Comparison of ENCODE assay signal across 9 mouse cellular contexts in genomic region chr16:16896015-16896381, GRCm38 (mm10). TPM values are rescaled to one million over a fixed set of nuclear protein-coding genes. Genes with fewer than 3 reads are reported as not detected.
DNase-seq lines count a peak whose midpoint lies in the region; ATAC-seq and TF ChIP-seq lines count a peak whose summit lies in the region.
"Had no signal": no experiment of that assay in that cellular context is flagged by ENCODE, and none has a peak within 500 bp of the region (broad histone marks: within the 10 kb centered on the region; RNA-seq: fewer than 3 reads in every experiment).

No protein-coding gene starts in this region.

- TF ChIP-seq POLR2A in heart, adult 2 months (IDR thresholded peaks at IDR 0.05; ENCODE audit: insufficient read depth, low read depth, low read length): no peak
- TF ChIP-seq POLR2A in CH12.LX (IDR thresholded peaks at IDR 0.05; ENCODE audit: low read depth, low read length): no peak

- DNase-seq in heart, adult 2 months: no peak
- DNase-seq in heart, postnatal 36 days: no peak
- DNase-seq in CH12.LX (ENCODE audit: extremely low read depth): peak; percentile 88
- DNase-seq in forebrain, postnatal 0 days: no peak
- no peak for DNase-seq in right cerebral cortex, postnatal 10 days (ENCODE audit: low spot score in 2 of 2)
- no peak for DNase-seq in testis, postnatal 10 days (ENCODE audit: low spot score)

- H3K4me1 ChIP-seq in heart, adult 2 months (ENCODE audit: control insufficient read depth, insufficient read depth, low read length): peaks cover 4% of the 10 kb centered on the region
- peaks cover 9 to 43% of the 10 kb centered on the region in 2 experiments for H3K4me1 ChIP-seq in CH12.LX (ENCODE audit: control insufficient read depth in 1 of 2, insufficient read depth in 2 of 2)
- H3K4me1 ChIP-seq in forebrain, postnatal 0 days (ENCODE audit: insufficient read depth): peaks cover 13% of the 10 kb centered on the region; the same call in 1 of the 2 replicates

- no peaks in the 10 kb centered on the region for H3K9me3 ChIP-seq in CH12.LX (replicated peaks; ENCODE audit: low read length)
- no peaks in the 10 kb centered on the region for H3K9me3 ChIP-seq in forebrain, postnatal 0 days (ENCODE audit: low read length)

- no peak for TF ChIP-seq RAD21 in CH12.LX (IDR thresholded peaks at IDR 0.05; ENCODE audit: low read depth, low read length)

- H3K79me2 ChIP-seq in heart, adult 2 months (replicated peaks; ENCODE audit: control insufficient read depth, insufficient read depth, low read length): no peaks in the 10 kb centered on the region; the same call in 1 of the 2 replicates
- H3K79me2 ChIP-seq in CH12.LX (replicated peaks; ENCODE audit: control insufficient read depth, extremely low read depth, insufficient read depth, poor library complexity, severe bottlenecking): no peaks in the 10 kb centered on the region

- no peaks in the 10 kb centered on the region for H3K27me3 ChIP-seq in heart, adult 2 months (ENCODE audit: control insufficient read depth, insufficient read depth, low read length)
- H3K27me3 ChIP-seq in CH12.LX (replicated peaks): no peaks in the 10 kb centered on the region
- H3K27me3 ChIP-seq in forebrain, postnatal 0 days (ENCODE audit: insufficient read depth, low read length): no peaks in the 10 kb centered on the region

- in situ Hi-C loops in CH12.LX (cut with MboI; ENCODE audit: low pct_ligation_motif_present, low pct_unique_long_range_greater_than_20kb, low sequenced_read_pairs): loop anchor here (5.0 kb wide), 1 partner anchor 34 kb away; the partner anchor contains the start of gene Igll1

- no peak overlapping the region; the same call in 1 of the 2 replicates for H3K4me3 ChIP-seq in heart, adult 2 months
- peak overlapping the region in 1 of 3 experiments; percentile 69 for H3K4me3 ChIP-seq in CH12.LX (replicated peaks in 1 of 3; ENCODE audit: low read depth in 2 of 3, low read length in 2 of 3, poor library complexity in 1 of 3)
- peak overlapping the region; percentile 68; the same call in 1 of the 2 replicates for H3K4me3 ChIP-seq in forebrain, postnatal 0 days (ENCODE audit: low read depth, low read length)

- WGBS in heart, adult 2 months: 19% methylated on average over 4 of the region's 4 CpGs
- 20% methylated on average over 4 of the region's 4 CpGs for WGBS in forebrain, postnatal 0 days

- H3K9ac ChIP-seq in heart, adult 2 months (ENCODE audit: low read depth, low read length): no peak overlapping the region
- H3K9ac ChIP-seq in CH12.LX (ENCODE audit: insufficient read depth, low read depth): no peak overlapping the region
- H3K9ac ChIP-seq in forebrain, postnatal 0 days: peak overlapping the region; percentile 77; the same call in 1 of the 2 replicates

- peak overlapping the region; percentile 87; the same call in 1 of the 2 replicates for H3K27ac ChIP-seq in heart, adult 2 months
- H3K27ac ChIP-seq in CH12.LX (ENCODE audit: insufficient read depth, low read depth): peak overlapping the region; percentile 57
- H3K27ac ChIP-seq in forebrain, postnatal 0 days (ENCODE audit: low read depth, low read length): peak overlapping the region; percentile 57; the same call in 1 of the 2 replicates

- H3K36me3 ChIP-seq in heart, adult 2 months (ENCODE audit: control insufficient read depth, insufficient read depth, low read length): no peaks in the 10 kb centered on the region
- H3K36me3 ChIP-seq in CH12.LX (replicated peaks in 1 of 2; ENCODE audit: control insufficient read depth in 1 of 2, insufficient read depth in 1 of 2, low read length in 1 of 2): peaks cover 28 to 65% of the 10 kb centered on the region in 2 experiments
- H3K36me3 ChIP-seq in forebrain, postnatal 0 days (ENCODE audit: insufficient read depth): peaks cover 20% of the 10 kb centered on the region

- ATAC-seq in forebrain, postnatal 0 days: peak; percentile 54; the same call in 1 of the 2 replicates
- ATAC-seq in megakaryocyte progenitor cell, adult 5-6 weeks (replicated peaks; ENCODE audit: poor library complexity): peak; percentile 24
- ATAC-seq in megakaryocyte-erythroid progenitor cell, adult 5-6 weeks (replicated peaks; ENCODE audit: low FRiP score, low TSS enrichment, poor library complexity, severe bottlenecking): no peak; the same call in 1 of the 2 replicates

- no peak for TF ChIP-seq EP300 in heart, adult 2 months (IDR thresholded peaks at IDR 0.05; ENCODE audit: insufficient read depth, low read depth, low read length)
- TF ChIP-seq EP300 in CH12.LX (IDR thresholded peaks at IDR 0.05; ENCODE audit: low read length): 0 out of 2 replicates have a peak, but pooled peaks have one; percentile 37

- H3K4me2 ChIP-seq in CH12.LX (ENCODE audit: insufficient read depth, low read depth, poor library complexity, severe bottlenecking): no peak overlapping the region
- H3K4me2 ChIP-seq in forebrain, postnatal 0 days (ENCODE audit: low read depth): peak overlapping the region; percentile 81; the same call in 1 of the 2 replicates

- no peak for TF ChIP-seq CTCF in heart, adult 2 months (IDR thresholded peaks at IDR 0.05)
- TF ChIP-seq CTCF in CH12.LX (conservative IDR thresholded peaks at IDR 0.05 in 1 of 2, IDR thresholded peaks at IDR 0.05 in 1 of 2; ENCODE audit: low read depth in 2 of 2, low read length in 2 of 2): no peak
- no peak for TF ChIP-seq CTCF in forebrain, postnatal 0 days (IDR thresholded peaks at IDR 0.05; ENCODE audit: low read depth)

- dilution Hi-C loops in CH12.LX (cut with MboI; ENCODE audit: extremely low pct_ligation_motif_present, extremely low pct_unique_long_range_greater_than_20kb, low sequenced_read_pairs): no loop called here

- intact Hi-C loops in heart, adult 2 months (cut with DNase I): loop anchor here (1.0 to 10.0 kb wide), 2 partner anchors 16 to 379 kb away; partner anchors contain the start of gene Tmem191c
- intact Hi-C loops in heart, postnatal 36 days (cut with DNase I): loop anchor here (1.0 to 5.0 kb wide), 4 partner anchors 16 to 86 kb away; partner anchors contain the start of genes Mapk1, Top3b and Vpreb1

TF ChIP-seq in CH12.LX, 34 proteins besides CTCF, POLR2A, EP300 and RAD21 (continues in another document):
- peak; percentile 46; the same call in 1 of the 2 replicates for TF ChIP-seq BHLHE40 (IDR thresholded peaks at IDR 0.05; ENCODE audit: low read depth, low read length)
- TF ChIP-seq MAX (IDR thresholded peaks at IDR 0.05; ENCODE audit: low read length): peak; percentile 5; the same call in 1 of the 2 replicates
- 0 out of 2 replicates have a peak, but pooled peaks have one; percentile 20 for TF ChIP-seq ETS1 (conservative IDR thresholded peaks at IDR 0.05; ENCODE audit: low read depth, low read length)
- TF ChIP-seq UBTF (IDR thresholded peaks at IDR 0.05; ENCODE audit: low read depth, low read length): no peak

RNA-seq across cellular contexts. Expression of gene Ppm1f, which starts 0.3 kb away (rescaled TPM):
- total RNA-seq in heart, adult 2 months (2021): 10 to 100 TPM; 20.9 to 24.6 TPM
- polyA plus RNA-seq in heart, adult 2 months (2012; rRNA removed): 15.6 and 20.9 TPM in 2 replicates
- total RNA-seq in heart, postnatal 36 days (2021): 10 to 100 TPM; 25.0 to 25.8 TPM
- 37.7 and 48.0 TPM in 2 replicates for total RNA-seq in CH12.LX (2012; rRNA removed)
- total RNA-seq in CH12.LX (2014; rRNA removed): 43.2 TPM in 2 replicates
- 47.5 and 51.4 TPM in 2 replicates for polyA plus RNA-seq in CH12.LX (2012; ENCODE audit: insufficient read length, low read depth)
- 26.8 and 34.7 TPM in 2 replicates for total RNA-seq in forebrain, postnatal 0 days (2014; rRNA removed)
- 7.9 and 12.1 TPM in 2 replicates for polyA plus RNA-seq in forebrain, postnatal 0 days (2015; fragmentation: Nextera tagmentation; extraction: Ambion mirVana)
- total RNA-seq in megakaryocyte progenitor cell, adult 5-6 weeks (2015): 17.3 and 17.4 TPM in 2 replicates
- total RNA-seq in megakaryocyte progenitor cell, adult 5-6 weeks (2017): 43.6 and 45.2 TPM in 2 replicates
- 6.5 and 6.7 TPM in 2 replicates for total RNA-seq in megakaryocyte-erythroid progenitor cell, adult 5-6 weeks (2014; fragmentation: Nextera tagmentation)
- 10.1 and 12.1 TPM in 2 replicates for total RNA-seq in megakaryocyte-erythroid progenitor cell, adult 5-6 weeks (2017)

RNA-seq across cellular contexts. Expression of gene Vpreb1, which starts 25.4 kb away (rescaled TPM):
- not detected for total RNA-seq in heart, adult 2 months (2021)
- polyA plus RNA-seq in heart, adult 2 months (2012; rRNA removed): 0.88 TPM in 1 of 2 replicates, not detected in the other
- total RNA-seq in heart, postnatal 36 days (2021): not detected
- 0.55 and 1.0 TPM in 2 replicates for total RNA-seq in CH12.LX (2012; rRNA removed)
- not detected in 2 replicates for total RNA-seq in CH12.LX (2014; rRNA removed)
- 0.64 and 0.97 TPM in 2 replicates for polyA plus RNA-seq in CH12.LX (2012; ENCODE audit: insufficient read length, low read depth)
- 0.95 and 6.2 TPM in 2 replicates for total RNA-seq in forebrain, postnatal 0 days (2014; rRNA removed)
- polyA plus RNA-seq in forebrain, postnatal 0 days (2015; fragmentation: Nextera tagmentation; extraction: Ambion mirVana): 0.83 and 0.97 TPM in 2 replicates
- total RNA-seq in megakaryocyte progenitor cell, adult 5-6 weeks (2015): 0.99 and 1.4 TPM in 2 replicates
- 0.12 TPM in 1 of 2 replicates, not detected in the other for total RNA-seq in megakaryocyte progenitor cell, adult 5-6 weeks (2017)
- total RNA-seq in megakaryocyte-erythroid progenitor cell, adult 5-6 weeks (2014; fragmentation: Nextera tagmentation): 70.5 TPM in 1 of 2 replicates, not detected in the other
- total RNA-seq in megakaryocyte-erythroid progenitor cell, adult 5-6 weeks (2017): 0.91 TPM in 1 of 2 replicates, not detected in the other
- polyA plus RNA-seq: neural tube, embryonic 14.5 days had no signal

RNA-seq across cellular contexts. Expression of gene Top3b, which starts 25.5 kb away (rescaled TPM):
- total RNA-seq in heart, adult 2 months (2021): 10 to 100 TPM; 23.7 to 24.3 TPM
- 38.1 and 58.7 TPM in 2 replicates for polyA plus RNA-seq in heart, adult 2 months (2012; rRNA removed)
- 10 to 100 TPM; 25.2 to 32.6 TPM for total RNA-seq in heart, postnatal 36 days (2021)
- 61.8 and 64.9 TPM in 2 replicates for total RNA-seq in CH12.LX (2012; rRNA removed)
- 50.7 and 56.7 TPM in 2 replicates for total RNA-seq in CH12.LX (2014; rRNA removed)
- polyA plus RNA-seq in CH12.LX (2012; ENCODE audit: insufficient read length, low read depth): 76.3 and 88.4 TPM in 2 replicates
- total RNA-seq in forebrain, postnatal 0 days (2014; rRNA removed): 74.3 and 88.6 TPM in 2 replicates
- 41.1 and 52.5 TPM in 2 replicates for polyA plus RNA-seq in forebrain, postnatal 0 days (2015; fragmentation: Nextera tagmentation; extraction: Ambion mirVana)
- 81.0 and 89.2 TPM in 2 replicates for total RNA-seq in megakaryocyte progenitor cell, adult 5-6 weeks (2015)
- total RNA-seq in megakaryocyte progenitor cell, adult 5-6 weeks (2017): 104 and 108 TPM in 2 replicates
- 123 and 133 TPM in 2 replicates for total RNA-seq in megakaryocyte-erythroid progenitor cell, adult 5-6 weeks (2014; fragmentation: Nextera tagmentation)
- 58.7 and 59.0 TPM in 2 replicates for total RNA-seq in megakaryocyte-erythroid progenitor cell, adult 5-6 weeks (2017)

RNA-seq across cellular contexts. Expression of gene Igll1, which starts 32.2 kb away (rescaled TPM):
- not detected for total RNA-seq in heart, adult 2 months (2021)
- not detected in 2 replicates for polyA plus RNA-seq in heart, adult 2 months (2012; rRNA removed)
- not detected for total RNA-seq in heart, postnatal 36 days (2021)
- total RNA-seq in CH12.LX (2012; rRNA removed) (not detected in 2 replicates), CH12.LX (2014; rRNA removed) (not detected in 2 replicates)
- not detected in 2 replicates for polyA plus RNA-seq in CH12.LX (2012; ENCODE audit: insufficient read length, low read depth)
- total RNA-seq in forebrain, postnatal 0 days (2014; rRNA removed): not detected in 2 replicates
- polyA plus RNA-seq in forebrain, postnatal 0 days (2015; fragmentation: Nextera tagmentation; extraction: Ambion mirVana): not detected in 2 replicates
- 0.46 and 1.8 TPM in 2 replicates for total RNA-seq in megakaryocyte progenitor cell, adult 5-6 weeks (2015)
- total RNA-seq in megakaryocyte progenitor cell, adult 5-6 weeks (2017): 0.24 and 1.8 TPM in 2 replicates
- total RNA-seq in megakaryocyte-erythroid progenitor cell, adult 5-6 weeks (2014; fragmentation: Nextera tagmentation): 1.0 and 71.4 TPM in 2 replicates
- 3.1 TPM in 1 of 2 replicates, not detected in the other for total RNA-seq in megakaryocyte-erythroid progenitor cell, adult 5-6 weeks (2017)
- polyA plus RNA-seq: neural tube, embryonic 14.5 days had no signal
